Mouse (Mus musculus) 3134 (cell line): ENCODE measurements around the gene Ergic3.

Experiments
- DNase-seq: peaks from one replicate; pipeline ENCODE4 v3.0.0-alpha.2; 2011; ENCODE audit warnings: low spot score; ENCODE audit not compliant: insufficient read length; ENCODE audit errors: extremely low read depth

Ergic3 gene

GRCm38 (mm10) chr2:156007888-156008532, at the start of gene Ergic3, which contains the start of gene 6430550D23Rik:
Ergic3 (plus strand) TSS chr2:156008045.
6430550D23Rik (minus strand) TSS chr2:156007977.
- peak; percentile 100 for DNase-seq

GRCm38 (mm10) chr2:155959981-155960380, 47.9 kb upstream of the Ergic3 start:
- DNase-seq, result no peak

- DNase-seq, result no peak
These were observed 46.0 kb upstream of the Ergic3 start for GRCm38 (mm10) chr2:155961862-155962261.

- DNase-seq, result no peak
These were observed 44.9 kb upstream of the Ergic3 start for GRCm38 (mm10) chr2:155962991-155963390.

GRCm38 (mm10) chr2:155973348-155973747, 34.5 kb upstream of the Ergic3 start:
- DNase-seq, result no peak

- DNase-seq, result no peak
These were observed 33.6 kb upstream of the Ergic3 start for GRCm38 (mm10) chr2:155974087-155974731.

DNA sequence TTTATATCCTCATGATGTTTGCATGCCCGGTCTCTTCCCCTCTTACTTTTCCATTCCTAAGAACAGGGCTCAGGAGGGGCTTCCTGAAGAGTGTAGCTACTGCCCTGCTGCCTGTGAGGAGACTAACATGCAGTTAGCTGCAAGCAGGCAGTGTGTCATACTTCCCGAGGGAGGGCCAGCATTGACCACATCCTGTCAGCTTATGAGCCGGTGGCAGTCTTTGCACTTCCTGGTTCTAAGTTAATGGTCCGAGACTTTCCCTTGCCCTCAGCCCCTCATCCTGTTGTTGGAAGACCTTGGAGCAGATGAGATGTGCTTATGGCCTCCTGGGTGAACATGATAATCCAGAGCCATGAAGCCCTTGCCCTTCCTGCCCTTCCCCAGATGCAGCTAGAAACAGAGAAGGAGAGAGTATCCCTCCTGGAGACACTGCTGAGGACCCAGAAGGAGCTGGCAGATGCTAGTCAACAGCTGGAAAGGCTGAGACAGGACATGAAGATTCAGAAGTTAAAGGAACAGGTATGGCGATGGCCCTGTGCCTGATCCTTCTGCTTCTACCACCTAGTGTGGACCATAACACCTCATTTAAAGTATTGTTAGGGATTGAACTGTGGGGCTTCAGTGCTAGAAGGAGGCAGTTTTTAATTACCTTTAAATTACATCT, 28.4 kb upstream of the Ergic3 start:
- DNase-seq, result peak; percentile 72

- DNase-seq, result no peak
These were observed 22.1 kb upstream of the Ergic3 start for GRCm38 (mm10) chr2:155985776-155986175.

DNA sequence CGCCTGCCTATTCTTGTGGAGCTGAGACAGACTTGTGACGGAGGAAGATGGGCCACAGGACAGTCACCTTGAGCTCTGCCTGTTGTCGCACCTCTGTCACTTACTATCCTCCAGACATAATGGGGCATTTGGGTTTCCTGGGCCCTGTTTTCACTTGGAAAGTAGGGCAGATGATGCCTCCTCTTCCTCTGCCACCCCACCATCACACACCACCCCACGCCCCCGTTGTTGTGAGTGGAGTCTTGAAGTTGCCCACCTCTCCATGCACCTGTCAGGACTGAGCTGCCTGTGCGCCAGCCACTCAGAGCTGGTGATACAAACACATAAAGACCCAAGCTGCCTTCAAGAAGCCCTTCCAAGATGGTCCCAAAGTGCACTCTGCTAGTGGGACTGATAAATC, 20.7 kb upstream of the Ergic3 start:
- no peak for DNase-seq

- DNase-seq, result no peak
These were observed 18.8 kb upstream of the Ergic3 start for GRCm38 (mm10) chr2:155989085-155989484.

DNA sequence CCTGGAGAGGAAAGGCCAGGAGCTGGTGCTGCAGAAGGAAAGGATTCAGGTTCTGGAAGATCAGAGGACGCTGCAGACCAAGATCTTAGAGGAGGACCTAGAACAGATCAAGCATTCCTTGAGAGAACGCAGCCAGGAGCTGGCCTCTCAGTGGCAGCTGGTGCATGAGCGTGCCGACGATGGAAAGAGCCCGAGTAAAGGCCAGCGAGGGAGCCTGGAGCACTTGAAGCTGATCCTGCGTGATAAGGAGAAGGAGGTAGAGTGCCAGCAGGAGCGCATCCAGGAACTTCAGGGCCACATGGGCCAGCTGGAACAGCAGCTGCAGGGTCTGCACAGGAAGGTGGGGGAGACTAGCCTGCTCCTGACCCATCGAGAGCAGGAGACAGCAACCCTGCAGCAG, 16.7 kb upstream of the Ergic3 start:
- no peak for DNase-seq

DNA sequence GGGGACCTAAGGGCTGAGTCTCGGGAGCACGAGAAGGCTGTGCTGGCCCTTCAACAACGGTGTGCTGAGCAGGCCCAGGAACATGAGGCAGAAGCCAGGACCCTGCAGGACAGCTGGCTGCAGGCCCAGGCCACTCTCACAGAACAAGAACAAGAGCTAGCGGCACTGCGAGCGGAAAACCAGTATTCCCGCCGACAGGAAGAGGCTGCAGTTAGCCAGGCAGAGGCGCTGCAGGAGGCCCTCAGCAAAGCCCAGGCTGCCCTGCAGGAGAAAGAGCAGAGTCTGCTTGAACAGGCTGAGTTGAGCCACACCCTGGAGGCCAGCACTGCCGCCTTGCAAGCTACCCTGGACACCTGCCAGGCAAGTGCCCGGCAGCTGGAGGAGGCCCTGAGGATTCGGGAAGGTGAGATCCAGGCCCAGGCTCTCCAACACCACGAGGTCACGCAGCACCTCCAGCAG, 16.0 kb upstream of the Ergic3 start:
- no peak for DNase-seq

DNA sequence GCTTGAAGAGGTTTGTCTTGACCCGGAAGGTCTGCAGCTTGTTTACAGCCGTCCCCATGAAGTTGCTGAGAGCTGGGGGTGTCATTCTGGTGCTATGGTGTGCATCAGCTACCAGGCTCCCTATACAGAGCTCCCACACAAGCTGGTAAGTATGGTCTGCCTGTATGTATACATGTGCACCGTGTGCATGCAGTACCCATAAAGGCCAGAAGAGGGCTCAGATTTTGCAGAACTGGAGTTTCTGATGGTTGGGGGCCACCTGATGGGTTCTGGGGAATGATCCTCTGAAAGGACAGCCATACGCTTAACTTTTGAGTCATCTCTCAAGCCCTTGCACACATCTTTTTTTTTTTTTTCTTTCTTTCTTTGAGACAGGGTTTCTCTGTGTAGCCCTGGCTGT, 2.5 kb upstream of the Ergic3 start:
- no peak for DNase-seq

- DNase-seq, result no peak
These were observed 10.3 kb downstream of the Ergic3 start for GRCm38 (mm10) chr2:156018106-156018505.

- DNase-seq, result no peak
These were observed 13.4 kb downstream of the Ergic3 start for GRCm38 (mm10) chr2:156021219-156021618.

DNA sequence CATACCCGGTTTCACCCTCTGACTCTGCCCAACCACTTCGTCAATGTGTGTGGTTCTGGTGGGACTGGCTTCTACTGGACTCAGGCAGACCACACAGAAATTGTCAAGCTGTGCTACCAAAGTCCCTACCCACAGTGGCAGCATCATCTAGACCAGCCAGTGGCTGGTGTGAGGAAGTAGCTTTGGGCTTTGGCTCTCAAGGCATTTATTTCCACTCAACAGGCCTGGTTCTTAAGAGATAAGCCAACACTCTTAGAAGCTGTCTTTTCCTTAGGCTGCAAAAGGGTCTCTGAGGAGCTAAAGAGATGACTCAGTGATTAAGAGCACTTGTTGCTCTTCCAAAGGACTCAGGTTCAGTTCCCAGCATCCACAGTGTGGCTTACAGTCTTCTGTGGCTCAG, 13.9 kb downstream of the Ergic3 start:
- no peak for DNase-seq

DNA sequence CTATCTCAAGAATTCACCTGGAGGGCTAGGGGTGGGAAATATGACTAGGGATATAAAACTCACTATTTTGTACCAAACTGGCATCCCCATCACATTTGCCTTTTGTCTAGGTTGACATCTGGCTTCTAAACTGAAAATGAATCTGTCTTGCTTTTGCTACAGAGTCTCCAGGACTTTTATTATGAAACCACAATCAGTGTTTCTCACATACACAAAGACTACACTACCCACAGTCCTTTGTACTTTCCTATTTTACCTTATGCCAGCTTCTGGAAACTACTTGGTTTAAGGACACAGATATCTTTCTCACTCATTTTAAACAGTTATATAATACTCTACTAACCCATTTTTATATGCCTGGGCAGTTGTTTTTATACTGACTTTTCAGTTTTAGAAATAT, 17.6 kb downstream of the Ergic3 start:
- DNase-seq, result no peak

GRCm38 (mm10) chr2:156039390-156039789, 31.5 kb downstream of the Ergic3 start:
- DNase-seq, result no peak

- no peak for DNase-seq
These were observed 35.1 kb downstream of the Ergic3 start for GRCm38 (mm10) chr2:156042903-156043302.

- no peak for DNase-seq
These were observed 40.1 kb downstream of the Ergic3 start for GRCm38 (mm10) chr2:156047929-156048328.

GRCm38 (mm10) chr2:156052816-156053215, 45.0 kb downstream of the Ergic3 start, which contains the start of gene Fer1l4:
Fer1l4 (minus strand) TSS chr2:156052947.
- no peak for DNase-seq
